Mouse (Mus musculus): ENCODE results near the gene Treml2. TPM values are rescaled to one million over a fixed set of nuclear protein-coding genes. Genes with fewer than 3 reads are reported as not detected.
A peak's percentile ranks its signal among the peaks of the same experiment; 100 is the strongest.
"Not testable (repeated sequence)": the region's sequence is repeated elsewhere in the genome, so short reads cannot be mapped to it uniquely, and the experiment has no call there.

The Treml2 gene
- polyA plus RNA-seq, 1 experiment from 2014 or later: 4.8 TPM

DNA sequence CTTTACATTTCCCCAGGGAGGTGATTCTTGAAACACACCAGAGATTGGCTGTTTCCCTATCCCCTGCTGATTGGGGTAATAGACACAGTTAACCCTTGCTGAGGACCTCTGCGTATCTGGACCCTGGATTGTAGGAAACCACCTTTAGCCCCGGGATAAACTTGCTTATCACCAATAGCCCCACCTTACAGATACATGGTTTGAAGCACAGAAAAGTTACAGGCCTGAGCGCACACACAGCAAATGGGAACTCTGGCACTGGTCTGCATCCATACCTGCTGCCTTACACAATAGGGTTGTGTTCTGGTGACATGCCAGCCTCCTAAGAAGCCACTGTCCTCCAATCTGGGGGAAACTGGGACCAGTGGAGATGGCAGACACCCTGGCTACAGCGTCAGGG lies 46.5 kb downstream of the Treml2 start:
- H3K27me3 ChIP-seq (replicated peaks; ENCODE audit: control insufficient read depth, insufficient read depth, low read length): no peaks in the 10 kb centered on the region
- DNase-seq (ENCODE audit: low spot score) (no peak), ATAC-seq (replicated peaks; ENCODE audit: low FRiP score) (no peak)
- no peak overlapping the region for H3K9ac ChIP-seq (ENCODE audit: low read depth, low read length)
- H3K4me2 ChIP-seq: no peak overlapping the region
- WGBS: 63% methylated on average over 4 of the region's 4 CpGs
- H3K27ac ChIP-seq (ENCODE audit: low read depth, low read length): no peak overlapping the region
- H3K4me1 ChIP-seq (replicated peaks; ENCODE audit: control insufficient read depth, insufficient read depth, low read length): no peaks in the 10 kb centered on the region; the same call in none of the 2 replicates
- H3K4me3 ChIP-seq (ENCODE audit: low read depth, low read length): no peak overlapping the region
- no peaks in the 10 kb centered on the region for H3K9me3 ChIP-seq (ENCODE audit: control insufficient read depth, low read length)
- no peaks in the 10 kb centered on the region for H3K36me3 ChIP-seq (ENCODE audit: control insufficient read depth, insufficient read depth, low read length)

DNA sequence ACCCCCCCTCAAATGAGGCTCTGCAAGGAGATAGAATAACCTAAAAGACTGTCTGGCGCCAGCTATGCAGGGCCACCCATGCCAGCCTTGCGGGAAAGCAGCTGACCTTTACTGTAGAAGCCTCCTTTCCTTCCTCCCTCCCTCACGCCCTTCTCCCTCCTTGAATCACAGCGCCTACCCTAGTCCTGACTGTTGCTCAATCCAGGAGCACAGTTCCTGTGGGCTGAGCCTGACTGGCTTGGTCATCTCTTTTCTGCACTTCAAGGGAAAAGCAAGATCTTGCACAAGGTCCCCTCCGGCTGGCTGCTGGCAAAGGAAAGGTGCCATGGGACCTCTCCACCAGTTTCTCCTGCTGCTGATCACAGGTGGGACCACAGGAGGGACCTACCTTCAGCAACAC lies 46.9 kb downstream of the Treml2 start, which contains the start of gene Trem2:
TSS of gene Trem2 (plus strand) at position 171 of the 400 bp plus-strand sequence.
- Histone ChIP-seq H3K9ac (ENCODE audit: low read depth, low read length) (no peak within 1 kb of the TSS), H3K27me3 (replicated peaks; ENCODE audit: control insufficient read depth, insufficient read depth, low read length) (no peaks in the 10 kb centered on the region), H3K4me2 (no peak within 1 kb of the TSS), H3K9me3 (ENCODE audit: control insufficient read depth, low read length) (no peaks in the 10 kb centered on the region), H3K4me3 (ENCODE audit: low read depth, low read length) (no peak within 1 kb of the TSS), H3K4me1 (replicated peaks; ENCODE audit: control insufficient read depth, insufficient read depth, low read length) (no peaks in the 10 kb centered on the region; the same call in none of the 2 replicates), H3K36me3 (ENCODE audit: control insufficient read depth, insufficient read depth, low read length) (no peaks in the 10 kb centered on the region), H3K27ac (ENCODE audit: low read depth, low read length) (no peak within 1 kb of the TSS)
- no peak for DNase-seq (ENCODE audit: low spot score)
- 62% methylated on average over 5 of the region's 5 CpGs for WGBS
- no peak for ATAC-seq (replicated peaks; ENCODE audit: low FRiP score)

DNA sequence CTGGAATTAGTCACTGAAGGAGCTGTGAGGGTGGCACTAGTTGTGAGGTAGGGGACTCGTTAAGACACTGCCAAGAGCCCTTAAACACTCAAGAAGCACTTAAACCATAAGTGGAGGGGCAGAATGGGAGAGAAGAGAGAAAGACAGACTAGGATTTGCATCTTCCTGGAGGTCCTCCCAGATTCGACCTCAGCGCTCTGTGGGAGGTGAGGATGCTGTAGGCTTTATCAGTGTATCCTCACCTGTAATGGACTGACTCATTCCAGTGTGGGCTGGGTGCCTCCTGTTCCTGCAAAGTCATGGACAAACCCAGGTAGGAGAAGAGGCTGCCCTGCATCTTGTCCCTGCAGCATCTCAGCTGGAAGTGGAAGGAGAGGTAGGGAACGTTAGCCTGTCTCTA lies 47.5 kb downstream of the Treml2 start:
- 61% methylated on average over 4 of the region's 4 CpGs for WGBS
- Histone ChIP-seq H3K27me3 (replicated peaks; ENCODE audit: control insufficient read depth, insufficient read depth, low read length) (no peaks in the 10 kb centered on the region), H3K4me1 (replicated peaks; ENCODE audit: control insufficient read depth, insufficient read depth, low read length) (no peaks in the 10 kb centered on the region; the same call in 1 of the 2 replicates), H3K4me3 (ENCODE audit: low read depth, low read length) (no peak overlapping the region), H3K9ac (ENCODE audit: low read depth, low read length) (no peak overlapping the region), H3K36me3 (ENCODE audit: control insufficient read depth, insufficient read depth, low read length) (no peaks in the 10 kb centered on the region), H3K27ac (ENCODE audit: low read depth, low read length) (no peak overlapping the region), H3K9me3 (ENCODE audit: control insufficient read depth, low read length) (no peaks in the 10 kb centered on the region), H3K4me2 (no peak overlapping the region)
- DNase-seq (ENCODE audit: low spot score) (no peak), ATAC-seq (replicated peaks; ENCODE audit: low FRiP score) (no peak)

DNA sequence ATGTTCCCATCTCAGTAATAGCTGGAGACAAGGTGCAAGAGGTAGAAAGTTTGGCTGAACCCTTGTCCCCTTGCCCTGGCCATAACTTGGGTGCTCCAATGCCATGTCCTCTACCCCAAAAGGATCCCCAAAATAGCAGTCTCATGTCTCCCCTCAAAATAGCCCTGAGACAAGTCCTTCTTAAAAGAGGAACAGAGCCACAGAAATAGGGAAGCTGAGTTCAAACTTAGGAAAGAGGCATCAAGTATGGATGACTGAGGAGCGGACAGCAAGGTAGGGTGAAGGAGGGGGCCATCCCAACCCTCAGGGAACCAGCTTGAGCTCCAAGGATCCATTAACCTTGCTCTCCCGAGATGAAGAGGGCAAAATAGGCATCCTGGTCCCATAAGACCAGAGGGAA lies 48.0 kb downstream of the Treml2 start:
- Histone ChIP-seq H3K36me3 (ENCODE audit: control insufficient read depth, insufficient read depth, low read length) (no peaks in the 10 kb centered on the region), H3K4me1 (replicated peaks; ENCODE audit: control insufficient read depth, insufficient read depth, low read length) (no peaks in the 10 kb centered on the region; the same call in 1 of the 2 replicates), H3K4me3 (ENCODE audit: low read depth, low read length) (no peak overlapping the region), H3K27me3 (replicated peaks; ENCODE audit: control insufficient read depth, insufficient read depth, low read length) (no peaks in the 10 kb centered on the region), H3K9ac (ENCODE audit: low read depth, low read length) (no peak overlapping the region), H3K27ac (ENCODE audit: low read depth, low read length) (no peak overlapping the region), H3K4me2 (no peak overlapping the region), H3K9me3 (ENCODE audit: control insufficient read depth, low read length) (no peaks in the 10 kb centered on the region)
- ATAC-seq (replicated peaks; ENCODE audit: low FRiP score) (no peak), DNase-seq (ENCODE audit: low spot score) (no peak)
- WGBS: 53% methylated on average over 2 of the region's 2 CpGs

DNA sequence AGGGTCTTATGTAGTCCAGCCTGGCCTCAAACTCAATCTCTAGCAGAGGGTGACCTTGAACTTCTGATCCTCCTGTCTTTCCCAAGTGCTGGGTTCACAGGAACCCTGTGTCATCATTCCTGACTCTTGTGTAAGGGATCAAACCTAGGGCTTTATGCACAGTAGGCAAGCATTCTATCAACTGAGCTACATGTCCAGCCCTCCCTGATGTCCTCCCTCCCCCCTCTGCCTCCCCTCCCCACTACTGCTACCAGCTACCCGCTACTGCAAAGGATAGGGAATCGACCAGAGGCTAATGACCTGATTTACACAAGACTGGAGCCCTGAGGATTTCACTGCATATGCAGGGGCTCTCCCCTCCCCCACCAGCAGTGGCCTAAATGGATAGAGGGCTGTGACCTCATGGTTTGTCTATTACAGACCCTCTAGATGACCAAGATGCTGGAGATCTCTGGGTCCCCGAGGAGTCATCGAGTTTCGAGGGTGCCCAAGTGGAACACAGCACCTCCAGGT lies 51.4 kb downstream of the Treml2 start:
- WGBS: 70% methylated on average over 5 of the region's 5 CpGs
- no peaks in the 10 kb centered on the region for H3K36me3 ChIP-seq (ENCODE audit: control insufficient read depth, insufficient read depth, low read length)

DNA sequence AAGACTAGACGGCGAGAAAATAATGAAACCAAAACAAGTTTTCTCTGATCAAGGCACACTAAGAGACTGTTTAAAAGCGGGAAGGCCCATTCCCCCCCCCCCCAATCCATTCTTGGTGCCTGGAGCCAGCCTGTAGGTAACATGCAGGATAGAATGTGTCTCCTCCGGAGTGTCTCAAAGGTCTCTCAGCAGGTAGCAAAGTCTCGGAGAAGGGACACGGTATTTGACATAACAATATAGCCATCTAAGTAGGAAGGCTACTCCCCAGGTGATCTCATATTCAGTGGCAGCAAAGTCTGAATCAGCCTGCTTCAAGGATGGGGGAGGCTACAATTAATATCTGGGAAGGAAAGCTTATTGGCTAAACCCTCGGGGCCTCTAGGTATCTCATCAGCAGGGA lies 53.7 kb downstream of the Treml2 start:
- H3K9ac ChIP-seq (ENCODE audit: low read depth, low read length); H3K27ac ChIP-seq (ENCODE audit: low read depth, low read length); H3K36me3 ChIP-seq (ENCODE audit: control insufficient read depth, insufficient read depth, low read length); H3K4me3 ChIP-seq (ENCODE audit: low read depth, low read length); H3K4me2 ChIP-seq; H3K4me1 ChIP-seq (replicated peaks; ENCODE audit: control insufficient read depth, insufficient read depth, low read length); ATAC-seq (replicated peaks; ENCODE audit: low FRiP score); H3K9me3 ChIP-seq (ENCODE audit: control insufficient read depth, low read length); H3K27me3 ChIP-seq (replicated peaks; ENCODE audit: control insufficient read depth, insufficient read depth, low read length); DNase-seq (ENCODE audit: low spot score): not testable (repeated sequence)
- WGBS: 82% methylated on average over 7 of the region's 7 CpGs

More for the DNA sequence above, 51.4 kb downstream of the Treml2 start:
- no peaks in the 10 kb centered on the region for H3K27me3 ChIP-seq (replicated peaks; ENCODE audit: control insufficient read depth, insufficient read depth, low read length)
- no peak overlapping the region for H3K27ac ChIP-seq (ENCODE audit: low read depth, low read length)
- no peak for ATAC-seq (replicated peaks; ENCODE audit: low FRiP score)
- no peak overlapping the region for H3K9ac ChIP-seq (ENCODE audit: low read depth, low read length)
- H3K4me1 ChIP-seq (replicated peaks; ENCODE audit: control insufficient read depth, insufficient read depth, low read length): no peaks in the 10 kb centered on the region
- H3K4me2 ChIP-seq: no peak overlapping the region
- H3K9me3 ChIP-seq (ENCODE audit: control insufficient read depth, low read length): no peaks in the 10 kb centered on the region
- no peak overlapping the region for H3K4me3 ChIP-seq (ENCODE audit: low read depth, low read length)
- no peak for DNase-seq (ENCODE audit: low spot score)

DNA sequence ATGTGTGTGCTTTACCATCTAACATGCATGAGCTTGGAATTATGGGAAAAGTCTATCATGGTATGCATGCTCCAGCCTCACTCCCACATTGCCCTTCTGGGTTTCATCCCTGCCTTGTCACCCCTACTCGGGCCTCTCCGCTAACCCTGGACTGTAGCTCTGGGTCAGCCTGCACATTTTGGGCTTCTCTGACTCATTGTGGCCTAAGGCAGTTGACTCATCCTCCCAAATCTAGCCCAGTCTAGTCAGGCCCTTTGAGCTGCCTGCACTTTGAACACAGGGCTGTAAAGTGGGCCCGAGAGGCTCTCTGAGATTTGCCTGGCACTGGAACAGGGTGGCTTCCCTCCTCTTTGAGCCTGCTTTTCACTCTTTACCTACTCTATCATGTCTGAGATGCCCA lies 56.5 kb downstream of the Treml2 start:
- no peaks in the 10 kb centered on the region for H3K36me3 ChIP-seq (ENCODE audit: control insufficient read depth, insufficient read depth, low read length)
- no peaks in the 10 kb centered on the region for H3K9me3 ChIP-seq (ENCODE audit: control insufficient read depth, low read length)
- DNase-seq (ENCODE audit: low spot score) (no peak), ATAC-seq (replicated peaks; ENCODE audit: low FRiP score) (no peak)
- WGBS: 86% methylated on average over 3 of the region's 3 CpGs
- no peaks in the 10 kb centered on the region for H3K27me3 ChIP-seq (replicated peaks; ENCODE audit: control insufficient read depth, insufficient read depth, low read length)
- no peak overlapping the region for H3K9ac ChIP-seq (ENCODE audit: low read depth, low read length)
- H3K27ac ChIP-seq (ENCODE audit: low read depth, low read length): no peak overlapping the region
- no peak overlapping the region for H3K4me2 ChIP-seq
- H3K4me3 ChIP-seq (ENCODE audit: low read depth, low read length): no peak overlapping the region
- peaks cover 7% of the 10 kb centered on the region for H3K4me1 ChIP-seq (replicated peaks; ENCODE audit: control insufficient read depth, insufficient read depth, low read length)

DNA sequence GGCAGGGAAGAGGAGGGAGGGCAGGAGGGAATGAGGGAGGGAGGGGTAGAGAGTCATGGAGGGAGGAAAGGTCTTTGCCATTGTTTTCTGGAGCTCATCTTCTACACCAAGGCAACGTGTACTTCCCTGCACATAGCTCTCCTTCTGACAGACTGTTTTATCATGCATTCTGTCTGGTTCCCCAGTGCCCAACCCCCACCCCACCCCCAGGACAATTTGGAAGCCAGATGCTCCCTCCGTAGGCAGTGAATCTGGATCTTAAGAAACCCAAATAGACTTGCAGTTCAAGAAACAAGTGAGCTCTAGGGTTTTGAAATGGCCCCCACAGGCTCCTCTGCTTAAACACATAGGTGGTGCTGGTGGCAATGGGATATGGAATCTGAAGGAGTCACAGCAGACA lies 58.6 kb downstream of the Treml2 start:
- Histone ChIP-seq H3K4me3 (ENCODE audit: low read depth, low read length) (no peak overlapping the region), H3K36me3 (ENCODE audit: control insufficient read depth, insufficient read depth, low read length) (no peaks in the 10 kb centered on the region), H3K27ac (ENCODE audit: low read depth, low read length) (no peak overlapping the region), H3K9me3 (ENCODE audit: control insufficient read depth, low read length) (no peaks in the 10 kb centered on the region), H3K4me2 (no peak overlapping the region), H3K4me1 (replicated peaks; ENCODE audit: control insufficient read depth, insufficient read depth, low read length) (peaks cover 15% of the 10 kb centered on the region), H3K9ac (ENCODE audit: low read depth, low read length) (no peak overlapping the region), H3K27me3 (replicated peaks; ENCODE audit: control insufficient read depth, insufficient read depth, low read length) (no peaks in the 10 kb centered on the region)
- no peak for ATAC-seq (replicated peaks; ENCODE audit: low FRiP score)
- no peak for DNase-seq (ENCODE audit: low spot score)
- WGBS: 40% methylated on average over 2 of the region's 2 CpGs

DNA sequence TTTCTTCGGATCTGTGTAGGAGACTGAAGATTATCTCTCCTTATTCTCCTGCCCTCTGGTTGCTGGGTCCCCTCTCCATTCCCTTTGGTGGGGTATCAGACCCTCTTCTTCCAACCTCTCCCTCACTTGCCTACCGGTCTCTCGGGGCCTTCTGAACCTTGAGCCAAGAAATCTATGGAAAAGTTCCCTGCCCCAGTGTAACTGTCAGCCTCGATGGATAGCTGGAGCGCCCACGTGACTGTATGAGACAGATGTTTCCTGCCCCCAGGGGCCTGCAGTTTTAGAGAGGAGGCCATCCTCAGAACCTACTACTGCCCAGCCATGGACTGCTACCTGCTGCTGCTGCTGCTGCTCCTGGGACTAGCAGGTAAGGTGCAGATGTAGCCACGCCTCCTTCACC lies 60.3 kb downstream of the Treml2 start, which contains the start of gene Treml1:
TSS of gene Treml1 (plus strand) at position 301 of the 400 bp plus-strand sequence.
- Histone ChIP-seq H3K9me3 (ENCODE audit: control insufficient read depth, low read length) (no peaks in the 10 kb centered on the region), H3K4me3 (ENCODE audit: low read depth, low read length) (peak within 1 kb of the TSS; percentile 26; the same call in 1 of the 2 replicates), H3K36me3 (ENCODE audit: control insufficient read depth, insufficient read depth, low read length) (no peaks in the 10 kb centered on the region), H3K4me1 (replicated peaks; ENCODE audit: control insufficient read depth, insufficient read depth, low read length) (peaks cover 32% of the 10 kb centered on the region), H3K27me3 (replicated peaks; ENCODE audit: control insufficient read depth, insufficient read depth, low read length) (no peaks in the 10 kb centered on the region), H3K4me2 (peak within 1 kb of the TSS; percentile 54), H3K9ac (ENCODE audit: low read depth, low read length) (peak within 1 kb of the TSS; percentile 2; the same call in 1 of the 2 replicates), H3K27ac (ENCODE audit: low read depth, low read length) (peak within 1 kb of the TSS; percentile 34; the same call in 1 of the 2 replicates)
- WGBS: 42% methylated on average over 7 of the region's 7 CpGs
- ATAC-seq (replicated peaks; ENCODE audit: low FRiP score): no peak; the same call in 1 of the 2 replicates
- no peak for DNase-seq (ENCODE audit: low spot score)

All from liver, embryonic 11.5 days (tissue).